Mouse (Mus musculus) limb, embryonic 15.5 days (tissue): ENCODE data around the gene Gm10251. TPM values are rescaled to one million over a fixed set of nuclear protein-coding genes. Genes with fewer than 3 reads are reported as not detected.
"Not testable (repeated sequence)": the region's sequence is repeated elsewhere in the genome, so short reads cannot be mapped to it uniquely, and the experiment has no call there.

Source experiments
- ATAC-seq: fragments of 200-750 bp; cut with Nextera tagmentation; 2 replicates; pipeline ENCODE4 v1.8.0; 2017; ENCODE audit warnings: low read depth, moderate TSS enrichment; ENCODE audit not compliant: insufficient number of reproducible peaks, low FRiP score, low TSS enrichment
- H3K27ac ChIP-seq: fragments of 300-500 bp; sonication (generic); 2 replicates; pipeline ENCODE4 v1.5.1; 2015; ENCODE audit warnings: moderate library complexity, mild to moderate bottlenecking, inconsistent platforms
- H3K27me3 ChIP-seq: fragments of 300-500 bp; sonication (generic); 2 replicates; pipeline ENCODE4 v1.6.1; 2015; ENCODE audit warnings: inconsistent platforms
- H3K36me3 ChIP-seq: fragments of 300-500 bp; sonication (generic); 2 replicates; pipeline ENCODE4 v1.6.1; 2015; ENCODE audit warnings: inconsistent platforms
- H3K4me1 ChIP-seq: fragments of 300-500 bp; sonication (generic); 2 replicates; pipeline ENCODE4 v1.6.1; 2015; ENCODE audit warnings: inconsistent platforms
- H3K4me2 ChIP-seq: fragments of 300-500 bp; sonication (generic); 2 replicates; pipeline ENCODE4 v1.6.1; 2015; ENCODE audit warnings: mild to moderate bottlenecking, inconsistent platforms
- H3K4me3 ChIP-seq: fragments of 300-500 bp; sonication (generic); 2 replicates; pipeline ENCODE4 v1.5.1; 2015; ENCODE audit warnings: mild to moderate bottlenecking, inconsistent platforms
- H3K9ac ChIP-seq: fragments of 300-500 bp; sonication (generic); 2 replicates; pipeline ENCODE4 v1.6.1; 2015; ENCODE audit warnings: inconsistent platforms
- H3K9me3 ChIP-seq: fragments of 300-500 bp; sonication (generic); 2 replicates; pipeline ENCODE4 v1.6.1; 2016; ENCODE audit warnings: inconsistent platforms
- WGBS: fragments of 180-500 bp; shearing (Covaris S2); methylation state at CpG from one replicate; pipeline ENCODE4 v1.1.7; 2015; 5-methylcytosine and 5-hydroxymethylcytosine counted together
- polyA plus RNA-seq: library from polyadenylated mRNA; unstranded; fragments of >200 nt; fragmentation: Nextera tagmentation; extraction: Ambion mirVana; gene quantifications from 2 replicates; pipeline ENCODE4 v1.2.1, GENCODE M21; 2015

Gene Gm10251
- polyA plus RNA-seq: not detected in 2 replicates

DNA sequence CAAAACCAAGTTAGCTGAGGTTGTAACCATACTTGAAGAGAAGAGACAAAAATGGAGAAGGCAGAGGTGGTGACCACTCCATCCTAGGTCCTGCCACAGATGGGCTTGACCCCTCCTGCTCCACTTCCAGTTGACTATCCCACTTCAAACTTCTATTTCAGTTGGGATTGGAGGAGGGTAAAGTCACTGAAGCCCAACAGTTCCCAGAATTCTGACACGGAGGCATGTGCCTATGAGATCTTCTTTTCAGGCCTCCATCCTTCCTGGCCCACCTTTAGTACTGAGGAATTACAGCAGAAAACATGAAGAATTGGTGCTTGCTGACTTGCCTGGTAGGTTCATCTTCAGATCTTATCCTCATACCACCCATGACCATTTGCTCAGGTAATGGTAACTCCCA lies at the start of gene Gm10251:
Gm10251 (minus strand) TSS at position 101 of the 400 bp plus-strand sequence.
- not testable (repeated sequence) for H3K36me3 ChIP-seq, H3K27me3 ChIP-seq

DNA sequence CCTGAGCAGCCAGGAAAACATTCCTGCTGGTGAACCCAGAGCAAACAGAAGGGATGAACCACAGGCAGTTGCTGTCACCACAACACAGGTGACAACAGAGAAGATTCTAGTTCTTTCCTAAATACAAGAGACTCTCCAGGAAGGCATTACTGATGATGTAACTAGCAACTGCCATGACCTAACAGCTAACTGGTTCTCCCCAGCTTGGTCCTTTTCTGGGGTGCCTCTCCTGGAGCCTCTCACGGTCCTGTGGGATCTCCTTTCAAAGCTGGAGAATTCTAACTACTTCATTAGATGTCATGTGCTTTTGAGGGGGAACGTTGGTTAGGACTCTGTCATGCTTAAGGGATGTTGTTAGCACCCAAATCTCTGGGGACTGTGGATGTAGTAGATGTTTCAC lies 36.2 kb upstream of the Gm10251 start, which contains the start of gene Gm8050:
Gm8050 (minus strand) TSS at position 101 of the 400 bp plus-strand sequence.
- WGBS: 82% methylated on average over 1 of the region's 2 CpGs
- H3K9me3 ChIP-seq, H3K27ac ChIP-seq, H3K4me1 ChIP-seq, H3K36me3 ChIP-seq, H3K9ac ChIP-seq, ATAC-seq, H3K4me2 ChIP-seq, H3K4me3 ChIP-seq, H3K27me3 ChIP-seq: not testable (repeated sequence)

More for the DNA sequence above, at the start of gene Gm10251:
- no CpG with 5 or more reads among the region's 1 CpGs for WGBS
- H3K9me3 ChIP-seq, H3K4me2 ChIP-seq, ATAC-seq, H3K4me1 ChIP-seq, H3K4me3 ChIP-seq, H3K27ac ChIP-seq, H3K9ac ChIP-seq: not testable (repeated sequence)

DNA sequence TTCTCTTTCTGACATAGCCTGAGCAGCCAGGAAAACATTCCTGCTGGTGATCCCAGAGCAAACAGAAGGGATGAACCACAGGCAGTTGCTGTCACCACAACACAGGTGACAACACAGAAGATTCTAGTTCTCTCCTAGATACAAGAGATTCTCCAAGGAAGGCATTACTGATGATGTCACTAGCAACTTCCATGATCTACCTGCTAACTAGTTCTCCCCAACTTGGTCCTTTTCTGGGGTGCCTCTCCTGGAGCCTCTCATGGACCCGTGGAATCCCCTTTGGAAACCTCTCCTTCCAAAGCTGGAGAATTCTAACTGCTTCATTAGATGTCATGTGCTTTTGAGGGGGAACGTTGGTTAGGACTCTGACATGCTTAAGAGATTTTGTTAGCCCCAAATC lies 61.7 kb downstream of the Gm10251 start, which contains the start of gene Gm3460:
Gm3460 (minus strand) TSS at position 101 of the 400 bp plus-strand sequence.
- not testable (repeated sequence) for H3K9ac ChIP-seq, H3K27ac ChIP-seq, H3K4me2 ChIP-seq, H3K4me1 ChIP-seq, H3K36me3 ChIP-seq, H3K4me3 ChIP-seq, H3K9me3 ChIP-seq, H3K27me3 ChIP-seq, ATAC-seq
- WGBS: 50% methylated on average over 1 of the region's 2 CpGs

DNA sequence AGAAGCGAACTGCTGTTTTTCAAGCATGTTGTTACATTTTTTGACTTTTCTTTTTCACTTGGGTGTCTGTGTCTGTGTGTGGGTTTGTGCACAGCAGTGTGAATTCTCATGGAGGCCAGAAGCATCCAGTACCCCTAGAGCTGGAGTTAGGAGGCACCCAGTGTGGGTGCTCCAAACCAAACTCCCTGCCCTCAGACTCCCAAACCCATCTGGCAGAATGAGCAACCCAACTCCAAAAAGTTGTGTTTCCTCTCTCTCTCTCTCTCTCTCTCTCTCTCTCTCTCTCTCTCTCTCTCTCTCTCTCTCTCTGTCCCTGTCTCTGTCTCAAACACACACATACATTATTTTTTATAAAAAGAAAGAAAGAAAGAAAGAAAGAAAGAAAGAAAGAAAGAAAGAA lies 77.5 kb downstream of the Gm10251 start:
- ATAC-seq, H3K36me3 ChIP-seq, H3K27ac ChIP-seq, H3K4me3 ChIP-seq, H3K9me3 ChIP-seq, H3K4me1 ChIP-seq, H3K9ac ChIP-seq, H3K4me2 ChIP-seq, H3K27me3 ChIP-seq: not testable (repeated sequence)
- WGBS: no CpG with 5 or more reads among the region's 1 CpGs

DNA sequence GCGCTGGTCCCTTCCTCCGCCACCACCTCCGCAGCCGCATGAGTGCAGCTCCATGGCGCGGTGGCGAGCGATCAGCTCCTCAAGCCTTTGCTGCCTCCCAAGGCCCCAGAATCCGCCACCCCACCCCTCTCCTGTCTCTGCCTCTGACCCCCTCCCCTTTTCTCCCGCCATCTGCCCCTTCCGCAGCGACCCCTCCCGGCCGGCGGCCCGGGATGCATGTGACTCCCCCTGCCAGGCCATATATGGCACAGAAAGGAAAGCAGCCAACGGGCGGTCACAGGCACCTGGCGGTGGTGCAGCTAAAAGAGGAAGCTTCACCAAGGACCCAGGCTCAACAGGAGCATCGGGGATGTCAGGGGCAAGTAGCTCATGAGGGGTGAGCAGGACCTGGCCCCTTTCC lies 79.0 kb downstream of the Gm10251 start:
- not testable (repeated sequence) for H3K9me3 ChIP-seq, H3K4me1 ChIP-seq, H3K27ac ChIP-seq, H3K9ac ChIP-seq, ATAC-seq, H3K27me3 ChIP-seq, H3K36me3 ChIP-seq
- whole genome bisulfite sequencing: 2% methylated on average over 17 of the region's 20 CpGs
- Histone ChIP-seq H3K4me2 (peak overlapping the region; percentile 56), H3K4me3 (peak overlapping the region; percentile 33)

DNA sequence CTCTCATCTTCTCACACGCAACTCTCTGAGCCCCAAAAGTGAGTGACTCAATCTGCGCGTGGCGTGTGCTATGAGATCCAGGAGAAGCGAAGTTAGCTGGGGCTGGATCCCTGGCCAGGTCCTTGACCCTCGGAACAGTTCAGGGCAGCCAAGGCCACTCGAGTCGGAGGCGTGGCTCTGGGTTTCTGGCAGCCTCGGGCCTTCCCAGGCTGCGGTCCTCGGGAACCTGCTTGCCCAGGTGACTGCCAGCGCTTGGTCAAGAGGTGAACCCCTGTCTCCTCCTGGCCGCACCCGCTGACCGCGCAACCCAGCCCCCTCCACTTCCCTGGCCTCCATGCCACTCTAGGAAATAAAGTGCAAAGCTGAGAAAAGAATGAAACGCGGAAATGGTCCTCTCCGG lies 79.4 kb downstream of the Gm10251 start:
- not testable (repeated sequence) for H3K27me3 ChIP-seq, ATAC-seq, H3K4me1 ChIP-seq, H3K9me3 ChIP-seq, H3K36me3 ChIP-seq, H3K9ac ChIP-seq, H3K27ac ChIP-seq
- 6% methylated on average over 17 of the region's 20 CpGs for WGBS
- H3K4me2 ChIP-seq: peak overlapping the region; percentile 56
- peak overlapping the region; percentile 33 for H3K4me3 ChIP-seq

DNA sequence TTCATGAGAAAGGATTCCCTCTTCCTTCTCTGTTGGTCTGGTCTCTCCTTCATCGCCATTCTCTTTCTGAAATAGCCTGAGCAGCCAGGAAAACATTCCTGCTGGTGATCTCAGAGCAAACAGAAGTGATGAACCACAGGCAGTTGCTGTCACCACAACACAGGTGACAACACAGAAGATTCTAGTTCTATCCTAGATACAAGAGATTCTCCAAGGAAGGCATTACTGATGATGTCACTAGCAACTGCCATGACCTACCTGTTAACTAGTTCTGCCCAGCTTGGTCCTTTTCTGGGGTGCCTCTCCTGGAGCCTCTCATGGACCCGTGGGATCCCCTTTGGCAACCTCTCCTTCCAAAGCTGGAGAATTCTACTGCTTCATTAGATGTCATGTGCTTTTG lies 93.5 kb downstream of the Gm10251 start, which contains the start of gene Gm3629:
Gm3629 (minus strand) TSS at position 101 of the 400 bp plus-strand sequence.
- ATAC-seq, H3K9me3 ChIP-seq, H3K4me2 ChIP-seq, H3K9ac ChIP-seq, H3K4me1 ChIP-seq, H3K27me3 ChIP-seq, H3K36me3 ChIP-seq, H3K4me3 ChIP-seq, H3K27ac ChIP-seq: not testable (repeated sequence)
- 33% methylated on average over 1 of the region's 2 CpGs for WGBS

Other genes starting within 250 kb of the Gm10251 start
- gene Gm3594, start 239.6 kb downstream of the Gm10251 start, polyA plus RNA-seq: not detected in 2 replicates
- gene Gm8356, start 146.9 kb downstream of the Gm10251 start, polyA plus RNA-seq: not detected in 2 replicates
- 0.21 TPM in 1 of 2 replicates, not detected in the other for gene Gm3629, start 93.6 kb downstream of the Gm10251 start, polyA plus RNA-seq
- gene Gm3460, start 61.8 kb downstream of the Gm10251 start, polyA plus RNA-seq: not detected in 2 replicates
- gene Gm8050, start 36.1 kb upstream of the Gm10251 start, polyA plus RNA-seq: not detected in 2 replicates
- 2.7 and 3.2 TPM in 2 replicates for gene Gm3636, start 58.2 kb upstream of the Gm10251 start, polyA plus RNA-seq
- gene Gm8362, start 90.2 kb upstream of the Gm10251 start, polyA plus RNA-seq: not detected in 2 replicates
- gene Gm3642, start 156.1 kb upstream of the Gm10251 start, polyA plus RNA-seq: not detected in 2 replicates
- 0.63 and 0.96 TPM in 2 replicates for gene Gm3667, start 205.8 kb upstream of the Gm10251 start, polyA plus RNA-seq